Mouse (Mus musculus) MEL (cell line): Measurements from ENCODE around the gene Necab2. TPM values are rescaled to one million over a fixed set of nuclear protein-coding genes. Genes with fewer than 3 reads are reported as not detected.

Experiments
- DNase-seq: peaks from one replicate; pipeline ENCODE4 v3.0.0; 2011; ENCODE audit warnings: low read depth, low spot score
- H3K27ac ChIP-seq: 2 replicates; pipeline ENCODE4 v1.5.1; 2012; ENCODE audit warnings: low read depth, mild to moderate bottlenecking, control low read depth, low read length, moderate library complexity; ENCODE audit not compliant: control insufficient read depth
- H3K27me3 ChIP-seq, 2 experiments: fragments of 150-350 bp in 1 of 2; sonication (generic) in 1 of 2; 2 replicates each; pipeline ENCODE4 v1.6.1; 2012; ENCODE audit warnings: low read length in 2 of 2, mild to moderate bottlenecking in 2 of 2, improper control_type of control experiment in 1 of 2, moderate library complexity in 1 of 2; ENCODE audit not compliant: insufficient read depth in 2 of 2, control insufficient read depth in 1 of 2
- H3K36me3 ChIP-seq, 2 experiments: 2 replicates each; pipeline ENCODE4 v1.6.1; 2012 to 2014; ENCODE audit warnings: low read length in 2 of 2, improper control_type of control experiment in 1 of 2, inconsistent platforms in 1 of 2, mild to moderate bottlenecking in 1 of 2; ENCODE audit not compliant: insufficient read depth in 2 of 2, control insufficient read depth in 1 of 2
- H3K4me1 ChIP-seq, 2 experiments: fragments of 150-350 bp in 1 of 2; sonication (generic) in 1 of 2; 2 replicates each; pipeline ENCODE4 v1.6.1; 2012; ENCODE audit warnings: low read length in 2 of 2, improper control_type of control experiment in 1 of 2, mild to moderate bottlenecking in 1 of 2; ENCODE audit not compliant: insufficient read depth in 2 of 2, control insufficient read depth in 1 of 2
- H3K4me3 ChIP-seq, 2 experiments: fragments of 150-350 bp in 1 of 2; sonication (generic) in 1 of 2; 2 replicates each; pipeline ENCODE4 v1.5.1; 2012; ENCODE audit warnings: low read depth in 2 of 2, low read length in 2 of 2, mild to moderate bottlenecking in 2 of 2, moderate library complexity in 2 of 2, control low read depth in 1 of 2, improper control_type of control experiment in 1 of 2; ENCODE audit not compliant: control insufficient read depth in 1 of 2, insufficient read depth in 1 of 2
- H3K79me2 ChIP-seq: 2 replicates; pipeline ENCODE4 v1.6.1; 2012; ENCODE audit warnings: mild to moderate bottlenecking, low read length, moderate library complexity; ENCODE audit not compliant: control insufficient read depth, poor library complexity, insufficient read depth
- H3K9ac ChIP-seq: 2 replicates; pipeline ENCODE4 v1.6.1; 2012; ENCODE audit warnings: low read depth, mild to moderate bottlenecking, control low read depth, low read length, moderate library complexity; ENCODE audit not compliant: control insufficient read depth, poor library complexity, severe bottlenecking
- H3K9me3 ChIP-seq: fragments of 150-350 bp; sonication (generic); replicated peaks from 2 replicates; pipeline ENCODE4 v1.6.1; 2012; ENCODE audit warnings: mild to moderate bottlenecking, low read length, improper control_type of control experiment, moderate library complexity; ENCODE audit not compliant: insufficient read depth
- CHD1 ChIP-seq: IDR thresholded peaks from 2 replicates; pipeline ENCODE4 v1.6.1; 2012; ENCODE audit warnings: low read depth, mild to moderate bottlenecking, inconsistent platforms, low read length, improper control_type of control experiment
- CTCF ChIP-seq, 3 experiments: IDR thresholded peaks in 2 of 3; conservative IDR thresholded peaks in 1 of 3; 2 replicates each; pipeline ENCODE4 v1.5.1; 2011 to 2012; ENCODE audit warnings: low read length in 3 of 3, low read depth in 2 of 3, mild to moderate bottlenecking in 2 of 3, improper control_type of control experiment in 1 of 3, inconsistent platforms in 1 of 3, mixed read lengths in 1 of 3, moderate library complexity in 1 of 3; ENCODE audit not compliant: control insufficient read depth in 1 of 3, insufficient read depth in 1 of 3, poor library complexity in 1 of 3, severe bottlenecking in 1 of 3
- GABPA ChIP-seq: IDR thresholded peaks from 2 replicates; pipeline ENCODE4 v1.6.1; 2012; ENCODE audit warnings: low read depth, mild to moderate bottlenecking, inconsistent platforms, low read length, improper control_type of control experiment, moderate library complexity
- HCFC1 ChIP-seq: IDR thresholded peaks from 2 replicates; pipeline ENCODE4 v1.6.1; 2012; ENCODE audit warnings: low read depth, mild to moderate bottlenecking, inconsistent platforms, low read length, improper control_type of control experiment, moderate library complexity
- JUND ChIP-seq: IDR thresholded peaks from 2 replicates; pipeline ENCODE4 v1.6.1; 2011; ENCODE audit warnings: low read depth, mild to moderate bottlenecking, improper control_type of control experiment, low read length
- KAT2A ChIP-seq: conservative IDR thresholded peaks from 2 replicates; pipeline ENCODE4 v1.6.1; 2012; ENCODE audit warnings: low read depth, low read length, improper control_type of control experiment, inconsistent platforms
- MAX ChIP-seq: IDR thresholded peaks from 2 replicates; pipeline ENCODE4 v1.6.1; 2011; ENCODE audit warnings: low read length, improper control_type of control experiment
- MEF2A ChIP-seq: IDR thresholded peaks from 2 replicates; pipeline ENCODE4 v1.6.1; 2014; ENCODE audit warnings: low read depth, mild to moderate bottlenecking, inconsistent platforms, low read length, improper control_type of control experiment; ENCODE audit not compliant: poor library complexity, insufficient replicate concordance, severe bottlenecking; ENCODE audit errors: extremely low read depth
- MXI1 ChIP-seq: IDR thresholded peaks from 2 replicates; pipeline ENCODE4 v1.6.1; 2011; ENCODE audit warnings: mild to moderate bottlenecking, low read depth, low read length, improper control_type of control experiment
- POLR2A ChIP-seq, 2 experiments: IDR thresholded peaks; 2 replicates each; pipeline ENCODE4 v1.6.1; 2011 to 2012; ENCODE audit warnings: low read length in 2 of 2, mild to moderate bottlenecking in 2 of 2, control low read depth in 1 of 2, improper control_type of control experiment in 1 of 2, low read depth in 1 of 2, moderate library complexity in 1 of 2; ENCODE audit not compliant: control insufficient read depth in 1 of 2, insufficient read depth in 1 of 2, poor library complexity in 1 of 2
- POLR2AphosphoS5 ChIP-seq: IDR thresholded peaks from 2 replicates; pipeline ENCODE4 v1.6.1; 2012; ENCODE audit warnings: low read depth, borderline replicate concordance, mild to moderate bottlenecking, inconsistent platforms, low read length, moderate library complexity, mixed read lengths
- RCOR1 ChIP-seq: IDR thresholded peaks from 2 replicates; pipeline ENCODE4 v1.6.1; 2012; ENCODE audit warnings: low read depth, mild to moderate bottlenecking, inconsistent platforms, low read length, improper control_type of control experiment
- TAL1 ChIP-seq: IDR thresholded peaks from 2 replicates; pipeline ENCODE4 v1.6.1; 2012; ENCODE audit warnings: mild to moderate bottlenecking, inconsistent platforms, low read length, moderate library complexity, mixed read lengths
- UBTF ChIP-seq: IDR thresholded peaks from 2 replicates; pipeline ENCODE4 v1.6.1; 2012; ENCODE audit warnings: low read depth, mild to moderate bottlenecking, inconsistent platforms, low read length, improper control_type of control experiment, moderate library complexity, borderline replicate concordance; ENCODE audit not compliant: insufficient read depth
- USF2 ChIP-seq, 2 experiments: IDR thresholded peaks; 2 replicates each; pipeline ENCODE4 v1.6.1; 2011 to 2012; ENCODE audit warnings: improper control_type of control experiment in 2 of 2, low read length in 2 of 2, borderline replicate concordance in 1 of 2, inconsistent platforms in 1 of 2, low read depth in 1 of 2, mild to moderate bottlenecking in 1 of 2; ENCODE audit not compliant: insufficient read depth in 1 of 2
- ZC3H11A ChIP-seq: IDR thresholded peaks from 2 replicates; pipeline ENCODE4 v1.6.1; 2012; ENCODE audit warnings: low read depth, mild to moderate bottlenecking, inconsistent platforms, low read length, improper control_type of control experiment
- ZMIZ1 ChIP-seq: IDR thresholded peaks from 2 replicates; pipeline ENCODE4 v1.6.1; 2012; ENCODE audit warnings: low read depth, mild to moderate bottlenecking, inconsistent platforms, low read length, improper control_type of control experiment, moderate library complexity
- ZNF384 ChIP-seq: IDR thresholded peaks from 2 replicates; pipeline ENCODE4 v1.6.1; 2012; ENCODE audit warnings: low read depth, mild to moderate bottlenecking, inconsistent platforms, low read length, improper control_type of control experiment
- polyA plus RNA-seq, 2 experiments: library from polyadenylated mRNA; stranded (reverse) in 1 of 2; unstranded in 1 of 2; fragments of >175 nt in 1 of 2; fragments of >200 nt in 1 of 2; gene quantifications; 2 replicates each; pipeline versions ENCODE4 v1.2.1 to v1.2.4; 2012; ENCODE audit warnings: low replicate concordance in 2 of 2, low read depth in 1 of 2; ENCODE audit not compliant: insufficient read length in 2 of 2, insufficient read depth in 1 of 2, missing spikeins in 1 of 2
- total RNA-seq: library from RNA; depleted of rRNA; stranded (reverse); fragments of 300-350 nt; gene quantifications from 2 replicates; pipeline ENCODE4 v1.2.3, GENCODE M21; 2012

Necab2 gene
- total and polyA plus RNA-seq, 3 experiments, result 0.06 TPM; not detected in 2

DNA sequence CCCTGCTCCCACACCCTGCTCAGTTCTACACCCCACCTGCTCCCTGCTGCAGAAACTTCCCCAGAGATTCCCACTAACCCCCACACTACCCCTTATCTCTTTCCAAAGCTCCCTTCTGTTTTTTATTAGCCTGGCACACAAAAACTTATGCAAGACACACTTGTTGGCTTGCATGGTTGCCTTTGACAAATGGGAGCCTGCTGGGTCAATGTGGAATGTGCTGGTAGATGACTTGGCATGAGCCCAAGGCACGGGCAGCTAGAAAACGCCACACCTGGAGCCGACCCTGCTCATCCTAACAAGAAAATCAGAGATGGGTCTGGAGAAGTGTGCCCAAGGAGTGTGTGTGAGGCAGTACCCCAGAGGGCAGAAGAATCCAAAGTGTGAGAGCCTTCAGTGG lies 17.0 kb upstream of the Necab2 start:
- H3K27me3 ChIP-seq, result no peaks in the 10 kb centered on the region
- no peak for TF ChIP-seq UBTF
- TF ChIP-seq ZC3H11A, result no peak
- TF ChIP-seq MXI1, result no peak
- TF ChIP-seq KAT2A, result no peak
- no peak for TF ChIP-seq MEF2A
- TF ChIP-seq ZMIZ1, result no peak
- TF ChIP-seq USF2 (IDR thresholded peaks at IDR 0.05; ENCODE audit: borderline replicate concordance in 1 of 2, insufficient read depth in 1 of 2, low read depth in 1 of 2, low read length in 2 of 2), result no peak
- no peak for TF ChIP-seq HCFC1
- no peak for TF ChIP-seq POLR2A (IDR thresholded peaks at IDR 0.05; ENCODE audit: control insufficient read depth in 1 of 2, insufficient read depth in 1 of 2, low read depth in 1 of 2, low read length in 2 of 2, poor library complexity in 1 of 2)
- TF ChIP-seq CHD1, result no peak
- TF ChIP-seq ZNF384, result no peak
- TF ChIP-seq RCOR1, result no peak
- TF ChIP-seq MAX, result no peak
- peaks cover 2 to 20% of the 10 kb centered on the region in 2 experiments for H3K4me1 ChIP-seq
- no peaks in the 10 kb centered on the region for H3K9me3 ChIP-seq
- H3K79me2 ChIP-seq, result no peaks in the 10 kb centered on the region
- H3K9ac ChIP-seq, result no peak overlapping the region
- peaks cover 0 to 6% of the 10 kb centered on the region in 2 experiments; a peak in 2 of 4 replicates for H3K36me3 ChIP-seq
- no peak overlapping the region for H3K27ac ChIP-seq
- H3K4me3 ChIP-seq, result no peak overlapping the region
- no peak for DNase-seq

DNA sequence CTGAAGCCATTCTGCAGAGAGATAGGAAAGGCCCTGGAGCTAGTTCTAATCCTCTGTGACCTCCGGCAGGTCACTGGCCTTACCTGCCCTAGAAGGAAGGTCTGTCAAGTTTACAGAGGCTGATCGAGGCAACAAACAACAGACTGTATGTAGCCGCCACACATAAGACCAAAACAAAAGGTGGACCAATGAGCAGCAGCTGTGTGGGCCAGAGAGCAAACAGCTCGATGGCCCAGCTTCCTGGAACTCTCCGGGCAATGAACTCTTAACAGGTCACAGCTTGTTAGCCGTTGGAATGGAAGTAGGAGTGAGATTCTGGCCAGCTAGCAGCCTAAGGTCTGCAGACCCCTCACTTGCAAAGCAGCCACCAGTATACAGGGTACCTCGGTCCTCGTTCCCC lies 16.3 kb upstream of the Necab2 start:
- Histone ChIP-seq H3K36me3 (peaks cover 0 to 4% of the 10 kb centered on the region in 2 experiments; a peak in 2 of 4 replicates), H3K4me3 (no peak overlapping the region), H3K9ac (no peak overlapping the region), H3K79me2 (no peaks in the 10 kb centered on the region), H3K27ac (no peak overlapping the region), H3K9me3 (no peaks in the 10 kb centered on the region), H3K4me1 (peaks cover 0 to 13% of the 10 kb centered on the region in 2 experiments; a peak in 2 of 4 replicates), H3K27me3 (no peaks in the 10 kb centered on the region)
- no peak for TF ChIP-seq CTCF (IDR thresholded peaks at IDR 0.05 in 2 of 3, conservative IDR thresholded peaks at IDR 0.05 in 1 of 3; ENCODE audit: control insufficient read depth in 1 of 3, insufficient read depth in 1 of 3, low read depth in 2 of 3, low read length in 3 of 3, poor library complexity in 1 of 3, severe bottlenecking in 1 of 3)
- no peak for TF ChIP-seq MXI1
- TF ChIP-seq JUND, result no peak
- TF ChIP-seq POLR2AphosphoS5, result no peak
- no peak for TF ChIP-seq TAL1
- TF ChIP-seq GABPA, result no peak
- no peak for TF ChIP-seq ZMIZ1
- TF ChIP-seq HCFC1, result no peak
- no peak for DNase-seq
